ENCODE assay signal across 8 mouse cellular contexts in genomic region chr11:79961346-79962124, GRCm38 (mm10). TPM values are rescaled to one million over a fixed set of nuclear protein-coding genes. Genes with fewer than 3 reads are reported as not detected.
A peak's percentile ranks its signal among the peaks of the same experiment; 100 is the strongest.
DNase-seq lines count a peak whose midpoint lies in the region; ATAC-seq and TF ChIP-seq lines count a peak whose summit lies in the region.

No protein-coding gene starts in this region.

- H3K9ac ChIP-seq in kidney, postnatal 0 days (ENCODE audit: low read depth, low read length) = peak overlapping the region; percentile 61
- H3K9ac ChIP-seq in midbrain, embryonic 15.5 days = peak overlapping the region; percentile 54

- H3K36me3 ChIP-seq in C2C12 (ENCODE audit: control insufficient read depth, insufficient read depth) = peaks cover 45% of the 10 kb centered on the region
- H3K36me3 ChIP-seq in kidney, postnatal 0 days (ENCODE audit: insufficient read depth, low read length) = peaks cover 22% of the 10 kb centered on the region
- peaks cover 21% of the 10 kb centered on the region for H3K36me3 ChIP-seq in midbrain, embryonic 15.5 days (replicated peaks)

- H3K9me3 ChIP-seq in kidney, postnatal 0 days (replicated peaks; ENCODE audit: low read length) = no peaks in the 10 kb centered on the region
- no peaks in the 10 kb centered on the region for H3K9me3 ChIP-seq in midbrain, embryonic 15.5 days

- 5% methylated on average over 27 of the region's 27 CpGs for WGBS in kidney, postnatal 0 days
- 7% methylated on average over 27 of the region's 27 CpGs for WGBS in midbrain, embryonic 15.5 days

- H3K4me3 ChIP-seq in C2C12 (ENCODE audit: insufficient read depth, poor library complexity, severe bottlenecking) = peak overlapping the region; percentile 93
- peak overlapping the region; percentile 66 for H3K4me3 ChIP-seq in kidney, postnatal 0 days (replicated peaks; ENCODE audit: low read depth, low read length)
- peak overlapping the region; percentile 71 for H3K4me3 ChIP-seq in midbrain, embryonic 15.5 days

- peak overlapping the region; percentile 89 for H3ac ChIP-seq in C2C12 (ENCODE audit: control insufficient read depth, insufficient read length, low read depth)

- peak overlapping the region; percentile 90 for H3K4me2 ChIP-seq in kidney, postnatal 0 days (ENCODE audit: low read length)
- H3K4me2 ChIP-seq in midbrain, embryonic 15.5 days = peak overlapping the region; percentile 79

- DNase-seq in cerebellum, adult 8-10 months = peak; percentile 12
- DNase-seq in cerebellum, postnatal 4 days (ENCODE audit: low spot score in 2 of 2) = no peak
- peak; percentile 13 for DNase-seq in kidney, postnatal 0 days (ENCODE audit: low spot score)
- DNase-seq in adipocyte (ENCODE audit: low spot score) = no peak
- no peak for DNase-seq in retina, embryonic 14.5 days (ENCODE audit: low spot score)

- peaks cover 20% of the 10 kb centered on the region for H3K79me3 ChIP-seq in C2C12 (ENCODE audit: low read depth)

- peaks cover 32% of the 10 kb centered on the region for H3K79me2 ChIP-seq in C2C12 (ENCODE audit: control insufficient read depth, insufficient read depth)

- 0 out of 2 replicates have a peak, but pooled peaks cover 3% of the 10 kb centered on the region for H3K4me1 ChIP-seq in kidney, postnatal 0 days (replicated peaks; ENCODE audit: insufficient read depth, low read length)
- H3K4me1 ChIP-seq in midbrain, embryonic 15.5 days = peaks cover 14% of the 10 kb centered on the region

- no peak for TF ChIP-seq CTCF in C2C12 (IDR thresholded peaks at IDR 0.05; ENCODE audit: control insufficient read depth, insufficient read depth, insufficient read length)
- TF ChIP-seq CTCF in kidney, postnatal 0 days (IDR thresholded peaks at IDR 0.05; ENCODE audit: low read depth) = no peak

- H3K27ac ChIP-seq in kidney, postnatal 0 days = peak overlapping the region; percentile 73
- H3K27ac ChIP-seq in midbrain, embryonic 15.5 days = peak overlapping the region; percentile 46; the same call in 1 of the 2 replicates

- H3K27me3 ChIP-seq in C2C12 (ENCODE audit: control insufficient read depth, insufficient read depth, insufficient read length) = no peaks in the 10 kb centered on the region
- no peaks in the 10 kb centered on the region for H3K27me3 ChIP-seq in kidney, postnatal 0 days (ENCODE audit: insufficient read depth, low read length)
- H3K27me3 ChIP-seq in midbrain, embryonic 15.5 days (replicated peaks) = 0 out of 2 replicates have a peak, but pooled peaks cover 2% of the 10 kb centered on the region

- ATAC-seq in erythroid progenitor cell, adult 5-6 weeks (replicated peaks; ENCODE audit: low FRiP score, poor library complexity, severe bottlenecking) = peak; percentile 46
- 0 out of 2 replicates have a peak, but pooled peaks have one; percentile 25 for ATAC-seq in kidney, postnatal 0 days (replicated peaks; ENCODE audit: low FRiP score, low read depth)
- ATAC-seq in midbrain, embryonic 15.5 days (replicated peaks) = peak; percentile 48

TF ChIP-seq in C2C12, 6 proteins besides CTCF, POLR2A, EP300 and RAD21:
- TF ChIP-seq USF1 (IDR thresholded peaks at IDR 0.05; ENCODE audit: low read depth) (no peak), MYOG (IDR thresholded peaks at IDR 0.05; ENCODE audit: control insufficient read depth, extremely low read depth, insufficient read length) (no peak), MAX (IDR thresholded peaks at IDR 0.05) (no peak), FOSL1 (IDR thresholded peaks at IDR 0.05; ENCODE audit: insufficient read depth, low read length, poor library complexity, severe bottlenecking) (no peak), MYOD1 (IDR thresholded peaks at IDR 0.05; ENCODE audit: control insufficient read depth, insufficient read length, low read depth) (no peak), CEBPB (IDR thresholded peaks at IDR 0.05; ENCODE audit: low read depth) (no peak)

RNA-seq across cellular contexts. Expression of gene Utp6, which starts 0.7 kb away (rescaled TPM):
- polyA plus RNA-seq in C2C12 (2012; fragmentation: generic; extraction: Trizol) = 23.5 TPM
- 8.3 and 20.5 TPM in 2 replicates for total RNA-seq in erythroid progenitor cell, adult 5-6 weeks (2015; ENCODE audit: low replicate concordance)
- 12.3 and 12.8 TPM in 2 replicates for total RNA-seq in erythroid progenitor cell, adult 5-6 weeks (2017; ENCODE audit: low replicate concordance)
- 33.1 and 34.7 TPM in 2 replicates for polyA plus RNA-seq in kidney, postnatal 0 days (2015; fragmentation: Nextera tagmentation; extraction: Ambion mirVana)
- 36.2 and 37.0 TPM in 2 replicates for polyA plus RNA-seq in midbrain, embryonic 15.5 days (2015; fragmentation: Nextera tagmentation; extraction: Ambion mirVana)

RNA-seq across cellular contexts. Expression of gene Suz12, which starts 31.4 kb away (rescaled TPM):
- polyA plus RNA-seq in C2C12 (2012; fragmentation: generic; extraction: Trizol) = 11.4 TPM
- 146 and 189 TPM in 2 replicates for total RNA-seq in erythroid progenitor cell, adult 5-6 weeks (2015; ENCODE audit: low replicate concordance)
- 117 and 168 TPM in 2 replicates for total RNA-seq in erythroid progenitor cell, adult 5-6 weeks (2017; ENCODE audit: low replicate concordance)
- 14.5 and 15.2 TPM in 2 replicates for polyA plus RNA-seq in kidney, postnatal 0 days (2015; fragmentation: Nextera tagmentation; extraction: Ambion mirVana)
- 12.6 and 13.8 TPM in 2 replicates for polyA plus RNA-seq in midbrain, embryonic 15.5 days (2015; fragmentation: Nextera tagmentation; extraction: Ambion mirVana)

Comparison
In these comparisons a context has a peak if more than half of its experiments do, and no peak if none do; other contexts are left out.
1. DNase-seq: peak in cerebellum, adult 8-10 months (single experiment) and kidney, postnatal 0 days (single experiment); none in cerebellum, postnatal 4 days (0 of 2), adipocyte (single experiment) and retina, embryonic 14.5 days (single experiment).
2. Peak in every context shown above with its lines, with median percentiles within 50 percentile points of each other: H3K4me3 ChIP-seq and ATAC-seq.